Mouse (Mus musculus) naive thymus-derived CD4-positive, alpha-beta T cell, adult 2 months (primary cell): Measurements from ENCODE around the gene Acp6.

Experiments used
- DNase-seq: peaks from one replicate; pipeline ENCODE4 v3.0.0-alpha.2; 2011; ENCODE audit warnings: low read depth

Acp6 gene

GRCm38 (mm10) chr3:97196571-97196970 is 38.0 kb downstream of the Acp6 start:
- DNase-seq = no peak

GRCm38 (mm10) chr3:97199261-97199660 is 40.7 kb downstream of the Acp6 start:
- no peak for DNase-seq

GRCm38 (mm10) chr3:97201943-97202342 is 43.4 kb downstream of the Acp6 start:
- peak; percentile 70 for DNase-seq

GRCm38 (mm10) chr3:97203880-97204279 is 45.3 kb downstream of the Acp6 start:
- peak; percentile 36 for DNase-seq

- DNase-seq = no peak
These were observed 47.9 kb downstream of the Acp6 start for GRCm38 (mm10) chr3:97206521-97206920.

- no peak for DNase-seq
These were observed 50.8 kb downstream of the Acp6 start for GRCm38 (mm10) chr3:97209351-97209750.

GRCm38 (mm10) chr3:97211177-97211576 is 52.6 kb downstream of the Acp6 start:
- DNase-seq = peak; percentile 38

GRCm38 (mm10) chr3:97213871-97214270 is 55.3 kb downstream of the Acp6 start:
- no peak for DNase-seq

GRCm38 (mm10) chr3:97214439-97214838 is 55.9 kb downstream of the Acp6 start:
- DNase-seq = no peak

GRCm38 (mm10) chr3:97215526-97215925 is 56.9 kb downstream of the Acp6 start:
- no peak for DNase-seq

- DNase-seq = no peak
These were observed 64.7 kb downstream of the Acp6 start for GRCm38 (mm10) chr3:97223261-97223660.

- no peak for DNase-seq
These were observed 66.7 kb downstream of the Acp6 start for GRCm38 (mm10) chr3:97225231-97225630.

GRCm38 (mm10) chr3:97226719-97227118 is 68.1 kb downstream of the Acp6 start:
- no peak for DNase-seq
